Mouse (Mus musculus) hematopoietic multipotent progenitor cell, adult 10-12 weeks (in vitro differentiated cells): ENCODE measurements around the gene Cct6b. TPM values are rescaled to one million over a fixed set of nuclear protein-coding genes. Genes with fewer than 3 reads are reported as not detected.

Experiments
- polyA plus RNA-seq: library from polyadenylated mRNA; stranded (reverse); fragments of >175 nt; gene quantifications from 2 replicates; pipeline ENCODE4 v1.2.3, GENCODE M21; 2012; ENCODE audit warnings: low replicate concordance

Gene Cct6b
- 0.12 TPM in 1 of 2 replicates, not detected in the other for polyA plus RNA-seq

DNA sequence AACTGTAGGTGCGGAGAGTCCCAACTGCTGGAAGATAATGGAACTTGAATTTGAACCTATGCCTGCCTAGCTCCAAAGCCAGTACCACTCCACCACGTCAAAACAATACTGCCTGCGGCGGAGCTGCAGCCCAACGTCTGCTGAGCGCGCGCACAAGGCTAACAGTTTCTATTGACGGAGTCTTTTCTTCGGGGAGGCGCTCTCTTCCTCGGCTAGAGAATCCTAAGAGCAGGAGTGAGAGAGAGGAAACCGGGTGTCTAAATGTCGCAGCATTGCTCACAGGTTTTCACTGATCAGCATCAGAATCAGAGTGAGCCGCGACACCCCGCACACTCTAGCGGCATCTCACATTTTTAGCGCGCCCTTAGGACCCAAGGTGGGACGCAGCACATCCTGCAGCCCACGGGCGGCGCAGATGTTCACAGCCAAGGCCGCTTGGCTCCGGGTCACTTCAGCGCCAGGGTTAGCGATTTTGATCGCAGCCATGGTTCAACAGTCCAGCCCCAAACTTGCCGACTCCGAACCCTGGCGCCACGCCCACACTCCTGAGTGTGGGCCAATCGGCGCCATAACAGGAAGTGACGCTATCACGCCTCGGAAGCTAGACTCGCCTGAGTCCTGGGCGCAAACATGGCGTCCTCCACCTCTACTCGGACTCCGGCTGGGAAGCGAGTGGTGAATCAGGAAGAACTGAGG is at the start of gene Cct6b, which contains the start of gene Zfp830:
Gene Cct6b (minus strand): TSS at position 580 of the 696 bp plus-strand sequence.
Gene Zfp830 (plus strand): TSS at position 604 of the 696 bp plus-strand sequence.

GRCm38 (mm10) chr11:82780983-82781903 is 17.1 kb upstream of the Cct6b start, which contains the start of gene Lig3:
Lig3 (plus strand) TSS chr11:82781108.

Other genes with a start within 250 kb of the Cct6b start
- gene Zfp830, start within 50 bp of the Cct6b start, polyA plus RNA-seq, result 17.5 and 18.7 TPM in 2 replicates
- gene Lig3, start 16.8 kb upstream of the Cct6b start, polyA plus RNA-seq, result 31.6 and 69.0 TPM in 2 replicates
- 7.1 and 23.2 TPM in 2 replicates for gene Rffl, start 106.9 kb upstream of the Cct6b start, polyA plus RNA-seq
- gene Rad51d, start 126.3 kb upstream of the Cct6b start, polyA plus RNA-seq, result 13.1 and 13.3 TPM in 2 replicates
- not detected in 2 replicates for gene Fndc8, start 127.8 kb upstream of the Cct6b start, polyA plus RNA-seq
- 27.6 and 35.0 TPM in 2 replicates for gene Nle1, start 144.1 kb upstream of the Cct6b start, polyA plus RNA-seq
- gene Unc45b, start 146.2 kb upstream of the Cct6b start, polyA plus RNA-seq, result 0.08 TPM in 1 of 2 replicates, not detected in the other
- gene Slfn5, start 187.0 kb upstream of the Cct6b start, polyA plus RNA-seq, result 3.3 and 6.3 TPM in 2 replicates
- 2.2 and 2.5 TPM in 2 replicates for gene Slfn9, start 227.5 kb upstream of the Cct6b start, polyA plus RNA-seq